Comparison of ENCODE assay signal across 31 mouse cellular contexts in the genomic region with DNA sequence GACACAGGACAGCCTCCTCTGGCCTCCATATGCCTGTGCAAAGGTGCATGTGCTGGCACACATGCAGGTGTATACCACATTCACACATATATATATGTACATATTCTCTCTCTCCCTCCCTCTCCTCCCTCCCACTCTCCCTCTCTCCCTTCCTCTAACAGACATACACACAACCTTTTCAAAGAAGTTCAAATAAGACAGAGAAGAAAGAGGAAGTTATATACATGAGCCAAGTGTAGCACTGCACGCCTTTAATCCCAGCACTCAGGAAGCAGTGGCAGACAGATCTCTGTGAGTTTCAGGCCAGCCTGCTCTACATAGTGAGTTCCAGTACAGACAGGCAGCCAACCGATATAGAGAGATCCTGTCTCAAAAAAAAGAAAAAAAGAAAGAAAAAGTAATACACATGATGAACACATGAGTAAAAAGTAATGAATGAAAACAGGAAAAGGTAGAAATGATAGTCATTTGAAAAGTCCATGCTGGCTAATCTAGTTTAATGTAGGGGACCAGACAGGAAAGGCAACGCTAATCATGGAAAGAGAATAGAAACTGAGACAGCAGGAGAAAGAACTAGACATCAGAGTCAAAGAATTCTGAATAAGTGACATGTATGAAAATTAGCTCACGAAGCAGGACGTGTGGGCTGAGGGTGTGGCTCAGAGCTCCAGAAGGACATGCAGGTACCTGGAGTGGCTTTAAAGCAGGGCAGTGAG. TPM values are rescaled to one million over a fixed set of nuclear protein-coding genes. Genes with fewer than 3 reads are reported as not detected.
DNase-seq lines count a peak whose midpoint lies in the region; TF ChIP-seq lines count a peak whose summit lies in the region.
"Had no signal": no experiment of that assay in that cellular context is flagged by ENCODE, and none has a peak within 500 bp of the region (broad histone marks: within the 10 kb centered on the region; RNA-seq: fewer than 3 reads in every experiment).

No protein-coding gene starts in this region.

- 0 out of 2 replicates have a peak, but pooled peaks cover under 1% of the 10 kb centered on the region for H3K36me3 ChIP-seq in thymus, adult 2 months (ENCODE audit: control insufficient read depth, insufficient read depth, low read length)

- peak; percentile 10 for DNase-seq in thymus, adult 2 months
- no peak for DNase-seq in thymus, postnatal 4 days
- peak; percentile 17 for DNase-seq in CD4-positive helper T cell, adult 2 months (ENCODE audit: low read depth, low spot score)
- peak; percentile 41 for DNase-seq in naive thymus-derived CD4-positive, alpha-beta T cell, adult 2 months (ENCODE audit: low read depth)
- DNase-seq in right cerebral cortex, postnatal 10 days (ENCODE audit: low spot score in 2 of 2): no peak
- DNase-seq in layer of hippocampus, adult 11-12 months (ENCODE audit: low spot score): no peak
- DNase-seq in cerebellum, postnatal 25 days: no peak
- DNase-seq: adrenal gland, postnatal 25 days; cerebellum, adult 18-20 months; cerebellum, postnatal 36 days; embryo, embryonic 11 days; forebrain, postnatal 0 days; heart, postnatal 14 days; kidney, adult 8-10 months; kidney, postnatal 4 days; layer of hippocampus, adult 9-11 months; liver, embryonic 13.5 days; lung, adult 18-20 months had no signal

- TF ChIP-seq CTCF in thymus, adult 2 months (IDR thresholded peaks at IDR 0.05; ENCODE audit: borderline replicate concordance, control insufficient read depth, extremely low read depth, insufficient read depth, low read length, poor library complexity): no peak
- TF ChIP-seq CTCF in embryonic fibroblast, embryonic 13.5 days (IDR thresholded peaks at IDR 0.05; ENCODE audit: borderline replicate concordance, insufficient read depth, low read length): no peak

- H3K4me1 ChIP-seq in thymus, adult 2 months (replicated peaks; ENCODE audit: control insufficient read depth, insufficient read depth, low read length): 0 out of 2 replicates have a peak, but pooled peaks cover 2% of the 10 kb centered on the region
- H3K4me1 ChIP-seq in embryonic fibroblast, embryonic 13.5 days (ENCODE audit: control insufficient read depth, insufficient read depth, low read length): peaks cover 29% of the 10 kb centered on the region

- H3K27me3 ChIP-seq in thymus, adult 2 months (ENCODE audit: control insufficient read depth, insufficient read depth, low read length): no peaks in the 10 kb centered on the region
- H3K27me3 ChIP-seq: embryonic facial prominence, embryonic 12.5 days; forebrain, embryonic 12.5 days; heart, embryonic 13.5 days; hindbrain, embryonic 12.5 days; limb, embryonic 15.5 days; liver, embryonic 13.5 days; neural tube, embryonic 13.5 days; stomach, embryonic 15.5 days had no signal

- 52% methylated on average over 5 of the region's 5 CpGs for WGBS in thymus, adult 2 months

- no peak overlapping the region for H3K4me3 ChIP-seq in thymus, adult 2 months (ENCODE audit: control insufficient read depth, insufficient read depth, low read length)
- H3K4me3 ChIP-seq in embryonic fibroblast, embryonic 13.5 days (ENCODE audit: insufficient read depth, low read length): no peak overlapping the region
- H3K4me3 ChIP-seq: embryonic facial prominence, embryonic 12.5 days; forebrain, embryonic 12.5 days; heart, embryonic 13.5 days; hindbrain, embryonic 12.5 days; limb, embryonic 10.5 days; limb, embryonic 15.5 days; liver, embryonic 13.5 days; myocyte; neural tube, embryonic 13.5 days; stomach, embryonic 15.5 days had no signal

- H3K27ac ChIP-seq in thymus, adult 2 months (ENCODE audit: control insufficient read depth, insufficient read depth, low read length): no peak overlapping the region
- H3K27ac ChIP-seq in embryonic fibroblast, embryonic 13.5 days (ENCODE audit: insufficient read depth, low read length): peak overlapping the region; percentile 89; the same call in 1 of the 2 replicates
- H3K27ac ChIP-seq: embryonic facial prominence, embryonic 12.5 days; forebrain, embryonic 12.5 days; heart, embryonic 13.5 days; hindbrain, embryonic 12.5 days; hindbrain, postnatal 0 days; kidney, postnatal 0 days; limb, embryonic 10.5 days; limb, embryonic 15.5 days; liver, embryonic 13.5 days; macrophage; neural tube, embryonic 13.5 days; stomach, embryonic 15.5 days had no signal

- no peak for TF ChIP-seq POLR2A in thymus, adult 2 months (IDR thresholded peaks at IDR 0.05; ENCODE audit: control insufficient read depth, extremely low read depth, insufficient read depth, low read length, poor library complexity)
- no peak for TF ChIP-seq POLR2A in embryonic fibroblast, embryonic 13.5 days (IDR thresholded peaks at IDR 0.05; ENCODE audit: low read depth, low read length)

RNA-seq across cellular contexts. Expression of gene Vps53, which starts 26.1 kb away (rescaled TPM):
- polyA plus RNA-seq in thymus, adult 2 months (2012; rRNA removed): 30.6 and 33.7 TPM in 2 replicates
- 40.1 and 40.9 TPM in 2 replicates for polyA plus RNA-seq in embryonic fibroblast, embryonic 13.5 days (2011; ENCODE audit: insufficient read length, low read depth, missing spikeins)

RNA-seq across cellular contexts. Expression of gene Fam57a, which starts 26.1 kb away (rescaled TPM):
- 17.4 and 19.4 TPM in 2 replicates for polyA plus RNA-seq in thymus, adult 2 months (2012; rRNA removed)
- 17.5 and 20.8 TPM in 2 replicates for polyA plus RNA-seq in embryonic fibroblast, embryonic 13.5 days (2011; ENCODE audit: insufficient read length, low read depth, missing spikeins)

Comparison
In these comparisons a context has a peak if more than half of its experiments do, and no peak if none do; other contexts are left out.
1. DNase-seq: peak in thymus, adult 2 months (single experiment), CD4-positive helper T cell, adult 2 months (single experiment) and naive thymus-derived CD4-positive, alpha-beta T cell, adult 2 months (single experiment); none in thymus, postnatal 4 days (single experiment), right cerebral cortex, postnatal 10 days (0 of 2), layer of hippocampus, adult 11-12 months (single experiment) and cerebellum, postnatal 25 days (0 of 2).